Mouse (Mus musculus) NIH3T3 (cell line): ENCODE measurements around the gene Pxk.

Source experiments
- DNase-seq: peaks from one replicate; pipeline ENCODE4 v3.0.0-alpha.2; 2012; ENCODE audit warnings: low read depth

Gene Pxk

DNA sequence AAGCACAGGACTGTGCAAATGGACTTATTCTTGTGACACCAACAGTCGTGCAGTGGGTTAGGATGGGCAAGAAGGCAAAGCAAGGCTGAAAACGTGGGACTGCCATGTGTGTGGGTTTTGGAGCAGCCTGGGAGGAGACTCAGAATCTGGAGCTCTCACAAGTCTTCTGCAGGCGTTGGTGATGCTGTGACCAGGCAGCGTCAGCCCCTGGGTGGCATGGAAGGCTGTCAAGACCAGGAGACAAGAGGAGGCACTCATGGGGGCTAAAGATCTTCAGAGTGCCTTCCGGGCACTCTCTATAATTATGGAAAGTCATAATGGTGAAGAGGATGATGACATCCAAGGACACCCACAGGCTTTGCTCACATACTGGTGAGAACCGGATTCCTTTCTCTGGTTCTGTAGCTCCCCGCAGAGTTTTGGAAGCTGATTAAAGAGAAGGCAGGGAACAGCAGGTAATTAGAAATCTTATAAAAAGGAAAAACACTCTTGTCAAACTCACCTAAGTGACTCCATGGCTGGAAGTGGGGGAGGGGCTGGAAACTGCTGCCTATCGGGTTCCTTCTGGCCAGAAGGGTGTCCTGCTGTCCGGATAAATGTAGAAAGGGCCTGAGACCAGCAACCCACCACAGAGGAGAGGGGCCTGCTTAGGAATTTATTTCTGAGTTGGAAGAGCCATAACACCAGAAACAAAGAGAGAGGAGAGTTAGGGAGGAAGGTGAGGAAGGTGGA, 108.3 kb downstream of the Pxk start:
- DNase-seq: no peak

DNA sequence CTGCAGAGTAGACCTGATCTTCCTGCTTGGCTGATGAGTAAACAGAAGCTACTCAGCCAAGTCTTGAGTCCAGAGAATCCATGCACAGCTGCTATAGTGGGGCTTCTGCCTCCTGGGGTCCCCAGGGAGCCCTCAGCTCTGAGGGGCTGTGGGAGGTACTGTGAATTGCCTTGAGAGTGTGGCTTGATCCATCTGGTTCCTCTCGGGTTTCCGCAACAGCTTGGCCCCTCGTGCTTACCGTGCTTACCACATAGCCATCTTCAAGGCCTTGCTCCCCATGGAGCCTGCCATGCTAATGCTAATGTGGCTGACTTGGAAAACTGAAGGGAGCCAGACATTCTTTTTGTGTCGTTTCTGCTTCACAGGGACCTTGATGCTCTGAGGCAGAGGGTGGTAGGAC, 109.1 kb downstream of the Pxk start:
- DNase-seq: peak; percentile 8

DNA sequence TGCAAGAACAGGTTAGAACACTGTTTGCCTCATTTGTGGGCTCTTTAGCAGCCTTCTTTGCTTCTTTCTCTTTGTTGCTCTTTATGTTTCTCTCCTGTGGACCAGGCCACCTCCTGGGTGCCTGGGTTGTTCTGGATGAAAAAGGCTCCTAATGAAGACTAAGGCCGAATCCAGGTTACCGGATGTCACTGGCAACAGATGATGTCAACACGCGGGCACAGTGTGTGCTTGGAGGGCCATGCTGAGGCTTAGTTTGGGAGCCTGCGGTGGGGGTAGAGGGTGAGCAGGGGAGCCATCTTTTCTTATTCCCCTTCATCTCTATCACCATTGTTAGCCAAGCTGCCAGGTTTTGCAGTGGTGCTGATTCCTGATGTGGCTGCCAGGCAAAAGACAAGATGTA, 109.5 kb downstream of the Pxk start:
- DNase-seq: no peak

DNA sequence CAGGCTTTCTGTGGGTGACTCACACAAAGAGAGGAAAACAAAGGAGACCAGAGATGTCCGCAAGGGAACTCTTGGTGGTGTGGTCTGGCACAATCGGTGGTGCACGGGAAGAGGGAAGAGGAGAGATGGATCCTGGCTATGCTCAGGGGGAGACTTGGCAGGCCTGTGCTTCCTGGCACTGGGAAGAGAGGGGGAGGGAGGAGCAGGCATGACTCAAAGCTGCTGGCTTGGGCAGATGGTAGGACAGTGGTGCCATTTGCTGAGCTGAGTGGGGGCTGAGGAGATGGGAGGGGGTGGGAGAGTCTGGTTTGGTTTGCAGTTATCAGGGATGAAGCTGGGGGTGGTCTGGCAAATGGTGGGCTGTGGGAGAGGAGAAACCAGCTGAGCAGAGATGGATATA, 110.9 kb downstream of the Pxk start:
- DNase-seq: peak; percentile 30

DNA sequence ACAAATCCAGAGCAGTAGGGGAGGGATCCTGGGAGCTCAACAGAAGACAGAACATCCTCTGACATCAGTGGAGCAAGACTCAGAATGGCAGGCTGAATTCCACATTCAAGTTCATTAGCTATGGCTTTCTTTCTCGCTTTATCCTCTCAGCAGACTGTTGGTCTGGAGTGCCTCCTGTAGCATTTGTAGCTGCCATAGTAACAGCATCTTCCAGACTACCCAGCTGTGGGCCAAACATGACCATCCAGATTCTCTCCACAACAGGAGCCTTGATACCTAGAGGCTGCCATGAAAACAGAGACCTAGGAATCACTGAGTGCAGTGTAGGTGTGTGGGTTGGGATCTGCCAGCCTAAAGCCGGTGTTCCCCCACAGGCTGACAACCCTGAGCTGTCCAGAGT, 111.9 kb downstream of the Pxk start:
- DNase-seq: no peak

DNA sequence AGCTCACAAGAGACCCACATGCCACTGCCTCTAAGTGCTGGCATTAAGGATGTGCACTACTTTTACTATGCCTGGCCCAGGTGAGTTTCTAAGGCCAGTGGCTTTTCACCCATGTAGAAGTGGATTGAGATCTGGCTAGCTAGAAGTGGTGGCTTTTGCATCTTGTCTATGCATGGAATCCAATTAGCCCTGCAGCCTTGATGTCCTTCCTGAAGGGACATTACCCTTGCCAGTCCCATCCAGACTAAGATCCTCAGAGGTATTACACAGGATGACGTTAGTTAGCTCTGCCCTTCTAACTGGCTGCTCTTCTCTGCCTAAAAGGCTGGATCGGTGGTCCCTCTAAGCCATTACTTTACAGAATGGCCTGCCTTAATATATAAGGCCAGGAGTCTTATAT, 115.0 kb downstream of the Pxk start:
- DNase-seq: no peak

DNA sequence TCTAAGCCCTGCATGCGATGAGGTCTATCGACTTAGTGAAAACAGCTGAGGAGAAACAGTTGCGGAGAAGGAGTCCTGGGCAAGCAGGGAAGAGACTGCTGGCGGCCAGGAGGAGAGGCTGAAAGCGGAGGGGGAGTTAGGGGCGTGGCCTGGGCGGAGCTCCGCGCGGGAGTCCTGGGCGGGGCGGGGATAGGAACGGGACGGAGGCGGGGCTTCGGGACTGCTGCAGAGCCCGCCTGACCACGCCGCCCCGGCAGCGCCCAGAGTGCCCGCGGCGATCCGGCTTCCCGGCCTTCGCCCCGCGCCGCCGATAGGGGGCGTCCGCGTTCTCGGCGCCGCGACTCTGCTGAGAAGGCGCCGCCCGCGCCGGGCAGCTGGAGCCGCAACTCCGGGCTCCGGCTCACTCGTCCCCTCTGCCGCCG, 115.8 kb downstream of the Pxk start, which contains the start of gene Kctd6:
Gene Kctd6 (plus strand): TSS at position 338 of the 422 bp plus-strand sequence.
- DNase-seq: peak; percentile 98
